Mouse (Mus musculus): ENCODE data around the gene Cdipt.

Cdipt gene

GRCm38 (mm10) chr7:126975893-126975949, at the start of gene Cdipt:
Gene Cdipt, plus strand, starts transcription at chr7:126975914.
- DNase-seq (ENCODE audit: low read depth, low spot score), result no peak

- DNase-seq (ENCODE audit: low read depth, low spot score), result no peak
These were observed 49.4 kb upstream of the Cdipt start for GRCm38 (mm10) chr7:126926299-126926698.

DNA sequence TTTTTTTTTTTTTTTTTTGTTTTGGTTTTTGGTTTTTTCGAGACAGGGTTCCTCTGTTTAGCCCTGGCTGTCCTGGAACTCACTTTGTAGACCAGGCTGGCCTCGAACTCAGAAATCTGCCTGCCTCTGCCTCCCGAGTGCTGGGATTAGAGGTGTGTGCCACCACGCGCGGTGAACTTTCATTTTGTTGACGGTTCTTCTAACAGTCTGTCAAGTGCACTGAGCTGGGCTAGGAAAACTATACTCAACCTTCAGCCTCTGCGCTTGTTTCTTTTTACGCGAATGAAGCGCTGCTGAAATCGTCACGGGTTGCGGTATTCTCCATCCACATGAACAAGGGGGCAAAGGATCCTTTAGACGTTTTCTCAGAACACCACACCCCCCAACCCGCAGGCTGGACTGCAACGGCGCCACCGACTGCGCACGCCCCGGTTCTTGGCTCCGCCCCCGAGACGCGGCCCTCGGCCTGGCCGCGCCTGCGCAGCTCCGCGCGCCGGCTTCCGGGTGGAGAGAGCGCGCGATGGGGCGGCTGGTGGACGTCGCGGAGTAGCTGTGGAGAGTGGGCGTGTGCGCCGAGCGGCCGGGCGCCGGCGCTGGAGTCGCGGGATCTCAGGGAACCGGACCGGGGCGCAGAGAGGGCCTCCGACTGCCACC, 47.2 kb upstream of the Cdipt start, which contains the start of gene Kctd13:
Gene Kctd13 (plus strand): TSS at position 496 of the 654 bp plus-strand sequence.
- DNase-seq (ENCODE audit: low read depth, low spot score), result peak; percentile 94

DNA sequence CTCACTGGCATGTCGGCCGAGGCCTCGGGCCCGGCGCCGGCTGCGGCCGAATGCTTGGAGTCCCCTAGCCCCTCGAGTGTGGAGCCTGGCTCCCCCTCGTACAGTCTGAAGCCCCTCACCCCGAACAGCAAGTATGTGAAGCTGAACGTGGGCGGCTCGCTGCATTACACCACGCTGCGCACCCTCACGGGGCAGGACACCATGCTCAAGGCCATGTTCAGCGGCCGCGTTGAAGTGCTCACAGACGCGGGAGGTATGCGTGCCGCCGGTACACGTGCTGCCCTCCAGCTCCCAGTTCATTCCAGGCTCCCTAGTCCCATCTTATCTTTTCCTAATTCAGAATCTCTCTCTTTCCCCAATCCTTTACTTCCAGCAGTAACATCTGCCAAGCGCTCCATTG, 46.7 kb upstream of the Cdipt start:
- DNase-seq (ENCODE audit: low read depth, low spot score), result no peak

DNA sequence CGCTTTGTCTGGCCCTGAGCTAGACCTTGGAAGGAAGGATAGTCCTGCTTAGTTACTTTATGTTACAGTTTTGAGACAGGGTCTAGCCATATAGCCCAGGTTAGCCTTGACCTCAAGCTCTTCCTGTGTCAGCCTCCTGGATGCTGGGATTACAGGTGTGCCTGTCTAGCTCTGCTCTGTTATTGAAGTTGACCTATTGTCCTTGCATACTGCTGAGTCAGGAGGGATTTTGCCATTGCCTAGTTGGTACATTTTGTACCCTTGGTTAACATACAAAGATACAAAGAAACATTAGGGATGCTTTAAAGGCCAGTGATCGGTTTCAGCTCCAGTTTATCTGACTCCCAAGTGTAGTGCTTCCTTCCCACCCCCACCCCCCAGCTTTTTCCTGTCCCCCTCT, 43.1 kb upstream of the Cdipt start:
- no peak for DNase-seq (ENCODE audit: low read depth, low spot score)

- no peak for DNase-seq (ENCODE audit: low read depth, low spot score)
These were observed 34.5 kb upstream of the Cdipt start for GRCm38 (mm10) chr7:126941171-126941570.

GRCm38 (mm10) chr7:126941801-126942200, 33.9 kb upstream of the Cdipt start:
- DNase-seq (ENCODE audit: low read depth, low spot score), result no peak

DNA sequence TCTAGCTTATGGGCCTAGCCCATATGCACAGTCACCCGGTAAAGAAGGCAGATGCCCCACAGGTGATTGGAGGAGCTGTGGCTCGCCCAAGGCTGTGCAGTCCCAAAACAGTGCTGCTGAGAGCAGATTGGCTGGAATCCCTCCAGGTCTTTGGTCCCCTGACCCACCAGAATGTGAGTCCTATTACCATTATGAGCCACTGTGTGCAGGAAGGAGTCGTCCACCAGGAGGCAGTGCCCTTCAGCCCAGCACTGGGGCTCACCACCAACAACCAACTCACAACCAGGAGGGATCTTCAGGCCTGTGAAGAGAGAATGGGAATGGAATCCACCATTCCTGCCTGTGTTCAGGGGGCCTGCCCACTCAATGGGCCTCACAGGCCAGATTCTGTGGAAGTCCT, 29.2 kb upstream of the Cdipt start:
- peak; percentile 30 for DNase-seq (ENCODE audit: low read depth, low spot score)

DNA sequence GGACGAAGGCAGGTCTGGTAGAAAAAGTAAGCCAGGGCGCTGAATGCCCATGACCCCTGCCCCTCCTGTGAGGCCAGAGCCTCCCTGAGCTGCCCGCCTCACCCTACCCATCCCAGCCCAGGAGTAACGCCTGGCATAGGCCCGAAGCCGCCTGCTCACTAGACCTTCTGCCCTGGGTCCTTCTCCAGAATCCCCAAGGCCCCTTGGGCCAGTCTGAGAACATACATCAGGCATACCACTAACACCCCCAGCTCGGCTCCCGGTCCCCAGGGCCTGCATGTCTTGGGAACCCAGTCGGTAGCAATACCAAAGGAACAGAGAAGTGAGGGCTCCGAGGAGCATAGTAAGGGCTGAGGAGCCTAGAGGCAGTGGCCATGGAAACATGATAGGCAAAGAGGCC, 27.1 kb upstream of the Cdipt start:
- no peak for DNase-seq (ENCODE audit: low read depth, low spot score)

- peak; percentile 10 for DNase-seq (ENCODE audit: low read depth, low spot score)
These were observed 26.3 kb upstream of the Cdipt start, which contains the start of gene Asphd1 for GRCm38 (mm10) chr7:126949403-126949792. Gene Asphd1, minus strand, starts transcription at chr7:126949582.

DNA sequence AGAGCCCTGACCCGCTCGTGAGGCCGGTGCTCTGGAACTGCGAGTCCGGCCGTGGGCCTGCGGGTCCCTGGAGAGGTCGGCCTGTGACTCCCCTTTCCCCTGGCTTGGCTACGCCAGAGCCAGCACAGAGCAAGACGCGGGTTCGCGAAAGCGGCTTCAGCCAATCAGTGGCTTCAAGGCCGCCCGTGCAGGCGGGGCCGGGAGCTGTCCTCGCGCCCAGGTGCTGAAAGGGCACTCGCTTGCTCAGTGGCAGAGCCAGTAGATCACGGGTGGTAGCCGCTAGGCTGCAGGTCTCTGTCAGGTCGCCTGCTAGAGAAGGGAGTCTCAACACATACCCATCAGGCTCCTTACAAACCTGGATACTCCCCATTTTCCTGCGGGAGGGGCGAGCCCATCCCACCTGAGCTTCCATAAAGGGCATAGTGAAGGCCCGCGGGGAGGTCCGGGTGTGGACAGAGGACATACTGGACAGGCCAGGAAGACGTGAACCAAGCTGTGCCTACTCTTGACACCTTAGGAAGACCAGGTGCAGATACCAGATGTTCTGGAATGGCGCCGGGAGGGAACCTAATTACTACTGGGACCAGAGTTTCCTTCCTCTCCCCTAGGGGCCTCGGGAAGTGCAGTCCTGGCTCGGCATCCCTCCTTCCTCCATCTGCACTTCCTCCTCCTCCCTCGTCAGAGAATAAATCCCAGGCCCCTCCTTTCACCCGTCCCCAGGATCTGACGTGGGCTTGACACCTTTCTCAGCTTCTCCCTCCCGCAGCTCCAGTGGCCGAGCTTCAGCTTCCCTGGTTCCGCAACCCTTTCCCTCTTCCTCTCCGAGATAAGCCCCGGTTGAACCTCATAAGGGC, 25.7 kb upstream of the Cdipt start, which contains the start of gene Sez6l2:
Gene Sez6l2 (plus strand): TSS at position 771 of the 854 bp plus-strand sequence.
- peak; percentile 93 for DNase-seq (ENCODE audit: low read depth, low spot score)

DNA sequence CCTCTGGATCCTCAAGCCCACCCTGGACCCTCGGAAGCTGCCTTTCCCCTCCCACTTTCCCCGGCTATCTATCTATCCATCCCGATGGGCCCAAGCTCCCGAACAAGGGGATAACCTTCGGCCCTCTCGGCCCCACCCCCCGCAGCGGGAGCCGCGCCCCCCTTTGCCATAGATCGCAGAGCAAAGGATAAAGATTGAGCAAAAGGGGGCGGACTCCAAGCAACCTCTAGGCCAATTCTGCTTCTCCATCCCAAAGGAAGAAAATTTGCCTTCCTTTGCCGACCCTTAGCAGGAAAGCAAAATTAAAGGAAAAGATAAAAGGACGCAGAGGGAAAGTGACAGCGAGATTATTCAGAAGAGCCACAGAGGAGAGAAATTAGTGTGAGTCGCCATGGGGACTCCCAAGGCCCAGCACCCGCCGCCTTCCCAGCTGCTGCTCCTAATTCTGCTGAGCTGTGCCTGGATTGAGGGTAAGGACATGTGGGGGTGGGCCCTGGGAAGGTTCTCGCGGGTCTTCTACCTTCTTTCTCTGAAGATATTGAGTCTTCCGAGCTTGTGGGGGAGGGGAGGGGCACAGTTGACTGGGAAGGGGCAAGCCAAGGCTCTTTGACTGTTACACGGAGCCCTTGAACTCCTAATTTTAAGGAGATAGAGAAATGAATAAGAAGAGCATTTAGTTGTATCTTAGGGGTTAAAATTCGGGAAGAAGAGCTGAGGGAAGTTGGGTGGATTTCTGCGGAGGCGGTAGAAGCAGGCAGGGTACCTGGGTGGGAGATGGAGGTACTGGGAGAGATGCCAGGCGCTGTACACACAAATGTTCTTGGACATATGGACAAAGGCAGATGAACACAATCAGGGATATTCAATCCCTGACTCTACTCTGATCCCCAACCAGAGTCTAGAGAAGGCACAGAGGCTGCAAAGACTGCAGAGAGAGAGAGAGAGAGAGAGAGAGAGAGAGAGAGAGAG, 24.8 kb upstream of the Cdipt start:
- DNase-seq (ENCODE audit: low read depth, low spot score), result no peak

- no peak for DNase-seq (ENCODE audit: low read depth, low spot score)
These were observed 24.0 kb upstream of the Cdipt start for GRCm38 (mm10) chr7:126951741-126952140.

DNA sequence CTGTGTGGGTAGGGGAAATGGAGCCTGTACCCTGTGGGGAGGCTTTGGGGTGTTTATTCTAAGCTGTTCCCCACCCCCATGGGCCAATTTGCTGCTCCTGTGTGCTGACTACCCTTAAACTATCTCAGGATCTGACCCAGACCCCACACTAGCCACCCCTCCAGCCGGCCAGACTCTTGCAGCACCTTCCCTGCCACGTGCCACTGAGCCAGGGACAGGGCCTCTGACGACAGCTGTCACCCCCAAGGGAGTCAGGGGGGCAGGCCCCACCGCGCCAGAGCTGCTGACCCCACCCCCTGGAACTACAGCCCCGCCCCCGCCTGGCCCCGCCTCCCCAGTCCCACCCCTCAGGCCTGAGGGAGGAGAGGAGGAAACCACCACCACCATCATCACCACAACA, 23.1 kb upstream of the Cdipt start:
- no peak for DNase-seq (ENCODE audit: low read depth, low spot score)

DNA sequence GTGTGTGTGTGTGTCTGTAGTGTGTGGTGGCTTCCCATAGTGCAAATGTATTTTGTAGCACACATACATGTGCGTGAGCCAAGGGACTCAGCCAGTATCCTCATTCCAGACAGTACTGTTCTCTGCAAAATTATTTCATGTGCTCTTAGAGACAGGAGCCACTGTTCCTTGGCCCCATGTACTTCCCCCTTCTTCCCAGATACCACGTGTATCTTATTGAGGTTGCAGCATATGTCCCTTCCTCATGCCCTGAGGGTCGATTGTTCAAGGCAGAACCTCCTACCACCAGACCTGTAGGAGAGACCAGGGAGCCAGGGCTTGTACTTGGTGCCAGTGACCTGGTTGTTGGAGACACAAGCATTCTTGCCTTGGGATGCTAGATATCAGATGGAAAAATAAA, 20.6 kb upstream of the Cdipt start:
- DNase-seq (ENCODE audit: low read depth, low spot score), result no peak

- no peak for DNase-seq (ENCODE audit: low read depth, low spot score)
These were observed 15.9 kb upstream of the Cdipt start for GRCm38 (mm10) chr7:126959780-126960179.

GRCm38 (mm10) chr7:126961095-126961494, 14.6 kb upstream of the Cdipt start:
- no peak for DNase-seq (ENCODE audit: low read depth, low spot score)

- no peak for DNase-seq (ENCODE audit: low read depth, low spot score)
These were observed 13.7 kb upstream of the Cdipt start for GRCm38 (mm10) chr7:126961965-126962364.

- no peak for DNase-seq (ENCODE audit: low read depth, low spot score)
These were observed 12.0 kb upstream of the Cdipt start for GRCm38 (mm10) chr7:126963548-126964286.

DNA sequence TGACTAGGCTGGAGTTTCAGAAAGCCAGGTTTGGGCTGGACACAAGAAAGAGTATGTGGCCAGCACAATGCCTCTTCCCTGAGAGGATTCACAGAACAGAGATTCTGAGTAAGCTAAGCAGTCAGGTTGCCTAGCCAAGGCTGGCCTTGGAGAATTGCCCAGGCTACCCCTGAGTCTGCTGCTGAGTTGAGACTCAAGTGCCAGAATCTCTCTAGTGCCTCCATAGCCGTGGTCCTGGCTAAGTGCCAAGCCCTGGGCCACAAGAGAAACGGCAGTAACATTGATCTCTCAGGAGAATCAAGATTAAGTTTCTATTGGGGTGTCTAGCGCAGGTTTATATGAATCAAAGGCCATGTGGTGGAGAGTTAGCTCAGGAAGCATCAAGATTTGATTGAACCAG, 10.1 kb upstream of the Cdipt start:
- no peak for DNase-seq (ENCODE audit: low read depth, low spot score)

- DNase-seq (ENCODE audit: low read depth, low spot score), result no peak
These were observed 8.4 kb upstream of the Cdipt start for GRCm38 (mm10) chr7:126967361-126967760.

GRCm38 (mm10) chr7:126975493-126975892, 221 bp upstream of the Cdipt start:
- DNase-seq (ENCODE audit: low read depth, low spot score), result no peak
